Mouse (Mus musculus) brain, embryonic 14.5 days (tissue): ENCODE measurements around the gene Stk39.

Experiments
- CTCF ChIP-seq: fragments of 200-500 bp; IDR thresholded peaks from 2 replicates; pipeline ENCODE4 v1.5.1; 2012; ENCODE audit warnings: inconsistent platforms, mild to moderate bottlenecking, moderate library complexity, borderline replicate concordance; ENCODE audit not compliant: insufficient read depth, insufficient read length; ENCODE audit errors: extremely low read depth
- POLR2A ChIP-seq: fragments of 200-500 bp; IDR thresholded peaks from 2 replicates; pipeline ENCODE4 v1.6.1; 2012; ENCODE audit warnings: mild to moderate bottlenecking, inconsistent platforms, borderline replicate concordance; ENCODE audit not compliant: poor library complexity, insufficient read depth, insufficient read length, severe bottlenecking; ENCODE audit errors: extremely low read depth

DNA sequence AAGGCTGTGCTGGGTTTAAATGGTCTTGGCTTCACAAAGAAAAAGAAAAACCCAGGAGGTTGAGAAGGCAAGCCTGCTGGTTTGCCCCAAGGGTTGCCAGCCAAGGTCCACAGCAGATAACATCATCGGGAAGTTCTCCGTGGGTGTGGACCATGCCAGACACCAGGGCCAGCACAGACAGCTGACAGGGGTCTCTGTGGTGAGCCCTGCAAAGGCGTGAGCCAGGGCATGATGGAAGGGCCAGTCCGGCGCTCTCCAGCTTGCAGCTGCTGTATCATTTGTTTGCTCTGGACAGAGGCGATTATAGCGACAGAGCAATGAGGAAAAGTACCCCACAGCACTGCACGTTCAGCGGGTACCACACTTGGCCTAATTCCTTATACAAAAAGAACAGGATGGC, 126.8 kb downstream of the Stk39 start:
- TF ChIP-seq POLR2A (no peak), CTCF (no peak)
